Mouse (Mus musculus) neural tube, embryonic 14.5 days (tissue): ENCODE data around the gene H2-Eb2. TPM values are rescaled to one million over a fixed set of nuclear protein-coding genes. Genes with fewer than 3 reads are reported as not detected.

ENCODE experiments used
- ATAC-seq: fragments of 200-750 bp; cut with Nextera tagmentation; 2 replicates; pipeline ENCODE4 v1.8.0; 2017; ENCODE audit warnings: low read depth, mild to moderate bottlenecking, moderate TSS enrichment, moderate library complexity
- H3K27ac ChIP-seq: fragments of 300-500 bp; sonication (generic); 2 replicates; pipeline ENCODE4 v1.5.1; 2014; ENCODE audit warnings: low read depth, mild to moderate bottlenecking, control low read depth, low read length, moderate library complexity, mixed read lengths
- H3K27me3 ChIP-seq: fragments of 300-500 bp; sonication (generic); 2 replicates; pipeline ENCODE4 v1.6.1; 2014; ENCODE audit warnings: low read length; ENCODE audit not compliant: control insufficient read depth, insufficient read depth
- H3K36me3 ChIP-seq: fragments of 300-500 bp; sonication (generic); 2 replicates; pipeline ENCODE4 v1.6.1; 2014; ENCODE audit warnings: low read length, mixed read lengths; ENCODE audit not compliant: control insufficient read depth, insufficient read depth
- H3K4me1 ChIP-seq: fragments of 300-500 bp; sonication (generic); 2 replicates; pipeline ENCODE4 v1.6.1; 2014; ENCODE audit warnings: low read length; ENCODE audit not compliant: control insufficient read depth, insufficient read depth
- H3K4me2 ChIP-seq: fragments of 300-500 bp; sonication (generic); 2 replicates; pipeline ENCODE4 v1.6.1; 2014; ENCODE audit warnings: mild to moderate bottlenecking, low read depth, low read length, control low read depth
- H3K4me3 ChIP-seq: fragments of 300-500 bp; sonication (generic); 2 replicates; pipeline ENCODE4 v1.5.1; 2014; ENCODE audit warnings: low read depth, low read length, control low read depth, mixed read lengths
- H3K9ac ChIP-seq: fragments of 300-500 bp; sonication (generic); replicated peaks from 2 replicates; pipeline ENCODE4 v1.6.1; 2014; ENCODE audit warnings: low read depth, mild to moderate bottlenecking, control low read depth, low read length, mixed read lengths
- H3K9me3 ChIP-seq: fragments of 300-500 bp; sonication (generic); 2 replicates; pipeline ENCODE4 v1.6.1; 2016; ENCODE audit warnings: low read length; ENCODE audit not compliant: control insufficient read depth
- WGBS: fragments of 180-500 bp; shearing (Covaris S2); extraction: QIAGEN DNeasy Blood & Tissue Kit; methylation state at CpG from one replicate; pipeline ENCODE4 v1.1.7; 2014; 5-methylcytosine and 5-hydroxymethylcytosine counted together
- polyA plus RNA-seq: library from polyadenylated mRNA; unstranded; fragments of >200 nt; fragmentation: Nextera tagmentation; extraction: Ambion mirVana; gene quantifications from 2 replicates; pipeline ENCODE4 v1.2.1, GENCODE M21; 2014

H2-Eb2 gene
- polyA plus RNA-seq, 1 experiment from 2014 or later = 0.15 TPM

DNA sequence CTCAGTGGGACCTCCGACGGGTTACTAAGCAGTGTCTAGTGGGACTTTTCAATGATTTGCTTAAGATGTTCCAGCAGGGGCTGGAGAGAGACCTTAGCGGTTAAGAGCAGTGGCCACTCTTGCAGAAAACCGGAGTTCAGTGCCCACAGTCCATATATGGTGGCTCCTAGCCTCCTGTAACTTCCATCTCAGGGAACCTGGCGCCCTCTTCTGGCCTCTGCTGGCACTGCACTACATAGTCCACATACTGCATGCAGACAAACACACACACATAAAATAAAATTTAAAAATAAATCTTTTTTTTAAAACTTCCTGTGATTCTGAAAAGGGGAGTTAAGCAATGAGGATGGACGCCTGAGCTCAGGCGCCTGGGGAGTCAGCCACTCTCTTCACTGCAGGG lies 57.7 kb downstream of the H2-Eb2 start:
- no peak for ATAC-seq
- 77% methylated on average over 7 of the region's 7 CpGs for WGBS
- Histone ChIP-seq H3K4me1 (no peaks in the 10 kb centered on the region), H3K9ac (no peak overlapping the region), H3K27me3 (no peaks in the 10 kb centered on the region), H3K36me3 (no peaks in the 10 kb centered on the region), H3K4me2 (no peak overlapping the region), H3K27ac (no peak overlapping the region), H3K9me3 (no peaks in the 10 kb centered on the region), H3K4me3 (no peak overlapping the region)

DNA sequence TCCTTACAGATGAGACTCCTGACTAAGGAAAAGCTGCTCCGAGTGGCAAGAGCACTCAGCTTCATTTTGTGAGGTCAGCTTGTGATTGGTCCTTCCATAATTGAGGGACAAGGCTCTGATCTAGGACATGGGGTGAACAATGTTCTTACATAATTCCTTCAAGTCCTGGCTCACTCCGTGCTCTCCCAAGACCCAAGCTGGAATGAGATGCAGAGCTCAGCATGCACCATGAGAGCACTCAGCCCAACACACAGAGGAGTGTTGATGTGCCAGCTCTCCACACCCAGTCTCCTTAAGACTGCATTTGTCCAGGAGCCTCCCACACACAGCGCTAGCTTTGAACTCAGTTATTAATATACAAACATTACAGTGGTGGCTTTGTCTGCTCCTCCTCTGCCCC lies 59.2 kb downstream of the H2-Eb2 start:
- WGBS = 71% methylated on average over 3 of the region's 3 CpGs
- no peak overlapping the region for H3K4me2 ChIP-seq
- no peaks in the 10 kb centered on the region for H3K9me3 ChIP-seq
- no peaks in the 10 kb centered on the region for H3K4me1 ChIP-seq
- no peaks in the 10 kb centered on the region for H3K36me3 ChIP-seq
- no peak overlapping the region for H3K4me3 ChIP-seq
- no peak for ATAC-seq
- H3K27me3 ChIP-seq = no peaks in the 10 kb centered on the region
- H3K9ac ChIP-seq = no peak overlapping the region
- H3K27ac ChIP-seq = no peak overlapping the region

GRCm38 (mm10) chr17:34386656-34387055 lies 61.2 kb downstream of the H2-Eb2 start:
- Histone ChIP-seq H3K9ac (no peak overlapping the region), H3K4me2 (no peak overlapping the region), H3K36me3 (no peaks in the 10 kb centered on the region), H3K4me1 (no peaks in the 10 kb centered on the region), H3K4me3 (no peak overlapping the region), H3K9me3 (no peaks in the 10 kb centered on the region), H3K27me3 (no peaks in the 10 kb centered on the region), H3K27ac (no peak overlapping the region)
- ATAC-seq = no peak
- WGBS = 78% methylated on average over 2 of the region's 2 CpGs

GRCm38 (mm10) chr17:34388513-34388912 lies 63.0 kb downstream of the H2-Eb2 start:
- H3K27ac ChIP-seq = no peak overlapping the region
- 36% methylated on average over 4 of the region's 4 CpGs for WGBS
- no peak overlapping the region for H3K9ac ChIP-seq
- H3K36me3 ChIP-seq = no peaks in the 10 kb centered on the region
- no peak overlapping the region for H3K4me3 ChIP-seq
- H3K4me2 ChIP-seq = no peak overlapping the region
- no peaks in the 10 kb centered on the region for H3K4me1 ChIP-seq
- no peak for ATAC-seq
- H3K27me3 ChIP-seq = no peaks in the 10 kb centered on the region
- H3K9me3 ChIP-seq = no peaks in the 10 kb centered on the region

Other genes with a start within 250 kb of the H2-Eb2 start
- gene H2-Oa, start 233.3 kb upstream of the H2-Eb2 start, polyA plus RNA-seq = not detected in 2 replicates
- gene H2-DMa, start 206.1 kb upstream of the H2-Eb2 start, polyA plus RNA-seq = 19.1 and 20.7 TPM in 2 replicates
- 109 and 160 TPM in 2 replicates for gene Brd2, start 203.0 kb upstream of the H2-Eb2 start, polyA plus RNA-seq
- gene H2-DMb2, start 182.4 kb upstream of the H2-Eb2 start, polyA plus RNA-seq = 0.16 and 0.18 TPM in 2 replicates
- 0.33 and 0.43 TPM in 2 replicates for gene H2-DMb1, start 172.6 kb upstream of the H2-Eb2 start, polyA plus RNA-seq
- gene Tap1, start 138.1 kb upstream of the H2-Eb2 start, polyA plus RNA-seq = 0.68 and 2.0 TPM in 2 replicates
- gene Psmb9, start 137.9 kb upstream of the H2-Eb2 start, polyA plus RNA-seq = 0.63 and 1.3 TPM in 2 replicates
- 0.76 and 3.5 TPM in 2 replicates for gene Psmb8, start 127.9 kb upstream of the H2-Eb2 start, polyA plus RNA-seq
- gene Tap2, start 122.1 kb upstream of the H2-Eb2 start, polyA plus RNA-seq = 0.70 and 0.90 TPM in 2 replicates
- not detected in 2 replicates for gene H2-Ob, start 86.8 kb upstream of the H2-Eb2 start, polyA plus RNA-seq
- gene H2-Ab1, start 68.0 kb upstream of the H2-Eb2 start, polyA plus RNA-seq = 1.1 and 1.7 TPM in 2 replicates
- 0.24 TPM in 1 of 2 replicates, not detected in the other for gene H2-Aa, start 37.8 kb upstream of the H2-Eb2 start, polyA plus RNA-seq
- 3.5 and 4.0 TPM in 2 replicates for gene H2-Eb1, start 19.8 kb upstream of the H2-Eb2 start, polyA plus RNA-seq
- not detected in 2 replicates for gene Btnl2, start 29.2 kb downstream of the H2-Eb2 start, polyA plus RNA-seq
- gene Btnl1, start 51.5 kb downstream of the H2-Eb2 start, polyA plus RNA-seq = not detected in 2 replicates
- gene BC051142, start 73.2 kb downstream of the H2-Eb2 start, polyA plus RNA-seq = 4.2 and 6.0 TPM in 2 replicates
- not detected in 2 replicates for gene Btnl4, start 151.7 kb downstream of the H2-Eb2 start, polyA plus RNA-seq
- gene Btnl6, start 191.7 kb downstream of the H2-Eb2 start, polyA plus RNA-seq = not detected in 2 replicates
- gene Notch4, start 238.6 kb downstream of the H2-Eb2 start, polyA plus RNA-seq = 7.0 and 10.1 TPM in 2 replicates